Mouse (Mus musculus): ENCODE data around the gene Acta1. TPM values are rescaled to one million over a fixed set of nuclear protein-coding genes. Genes with fewer than 3 reads are reported as not detected.

Acta1 gene
- polyA plus RNA-seq, 1 experiment from 2014 or later: 12.0 TPM

- ATAC-seq (ENCODE audit: insufficient number of reproducible peaks, low FRiP score, low TSS enrichment, low read depth) (no peak), DNase-seq (ENCODE audit: low spot score) (peak; percentile 84)
- H3K9ac ChIP-seq (ENCODE audit: low read length): no peak overlapping the region
- under 1% methylated on average over 11 of the region's 11 CpGs for WGBS
- H3K27ac ChIP-seq (replicated peaks; ENCODE audit: low read depth, low read length): no peak overlapping the region
- H3K4me3 ChIP-seq (ENCODE audit: low read depth, low read length): peak overlapping the region; percentile 15; the same call in 1 of the 2 replicates
- no peaks in the 10 kb centered on the region for H3K36me3 ChIP-seq (ENCODE audit: control insufficient read depth, insufficient read depth, low read length)
- peaks cover 50% of the 10 kb centered on the region for H3K27me3 ChIP-seq (ENCODE audit: control insufficient read depth, insufficient read depth, low read length)
- no peaks in the 10 kb centered on the region for H3K9me3 ChIP-seq (ENCODE audit: control insufficient read depth, low read length)
- peak overlapping the region; percentile 36 for H3K4me2 ChIP-seq (ENCODE audit: low read depth, severe bottlenecking)
- peaks cover 4% of the 10 kb centered on the region; the same call in 1 of the 2 replicates for H3K4me1 ChIP-seq (ENCODE audit: control insufficient read depth, insufficient read depth, low read length)
These were observed 3.3 kb downstream of the Acta1 start for GRCm38 (mm10) chr8:123891271-123891670.

- H3K4me2 ChIP-seq (ENCODE audit: low read depth, severe bottlenecking): no peak overlapping the region
- ATAC-seq (ENCODE audit: insufficient number of reproducible peaks, low FRiP score, low TSS enrichment, low read depth) (no peak), DNase-seq (ENCODE audit: low spot score) (no peak)
- peaks cover 4% of the 10 kb centered on the region; the same call in 1 of the 2 replicates for H3K4me1 ChIP-seq (ENCODE audit: control insufficient read depth, insufficient read depth, low read length)
- H3K9ac ChIP-seq (ENCODE audit: low read length): no peak overlapping the region
- no peak overlapping the region for H3K27ac ChIP-seq (replicated peaks; ENCODE audit: low read depth, low read length)
- H3K27me3 ChIP-seq (ENCODE audit: control insufficient read depth, insufficient read depth, low read length): peaks cover 45% of the 10 kb centered on the region
- H3K4me3 ChIP-seq (ENCODE audit: low read depth, low read length): no peak overlapping the region
- H3K36me3 ChIP-seq (ENCODE audit: control insufficient read depth, insufficient read depth, low read length): no peaks in the 10 kb centered on the region
- no peaks in the 10 kb centered on the region for H3K9me3 ChIP-seq (ENCODE audit: control insufficient read depth, low read length)
- WGBS: 80% methylated on average over 4 of the region's 4 CpGs
These were observed 4.8 kb downstream of the Acta1 start for GRCm38 (mm10) chr8:123889797-123890196.

GRCm38 (mm10) chr8:123887956-123888355 lies 6.6 kb downstream of the Acta1 start:
- H3K27ac ChIP-seq (replicated peaks; ENCODE audit: low read depth, low read length): no peak overlapping the region
- WGBS: 90% methylated on average over 2 of the region's 2 CpGs
- no peaks in the 10 kb centered on the region for H3K9me3 ChIP-seq (ENCODE audit: control insufficient read depth, low read length)
- no peak overlapping the region for H3K9ac ChIP-seq (ENCODE audit: low read length)
- ATAC-seq (ENCODE audit: insufficient number of reproducible peaks, low FRiP score, low TSS enrichment, low read depth) (no peak), DNase-seq (ENCODE audit: low spot score) (no peak)
- H3K4me2 ChIP-seq (ENCODE audit: low read depth, severe bottlenecking): no peak overlapping the region
- peaks cover 4% of the 10 kb centered on the region for H3K4me1 ChIP-seq (ENCODE audit: control insufficient read depth, insufficient read depth, low read length)
- H3K4me3 ChIP-seq (ENCODE audit: low read depth, low read length): no peak overlapping the region
- peaks cover 30% of the 10 kb centered on the region for H3K27me3 ChIP-seq (ENCODE audit: control insufficient read depth, insufficient read depth, low read length)
- H3K36me3 ChIP-seq (ENCODE audit: control insufficient read depth, insufficient read depth, low read length): no peaks in the 10 kb centered on the region

- DNase-seq (ENCODE audit: low spot score): no peak
- Histone ChIP-seq H3K27me3 (ENCODE audit: control insufficient read depth, insufficient read depth, low read length) (peaks cover 22% of the 10 kb centered on the region), H3K4me3 (ENCODE audit: low read depth, low read length) (no peak overlapping the region), H3K27ac (replicated peaks; ENCODE audit: low read depth, low read length) (no peak overlapping the region), H3K4me1 (ENCODE audit: control insufficient read depth, insufficient read depth, low read length) (peaks cover 3% of the 10 kb centered on the region), H3K9ac (ENCODE audit: low read length) (no peak overlapping the region), H3K9me3 (ENCODE audit: control insufficient read depth, low read length) (no peaks in the 10 kb centered on the region), H3K36me3 (ENCODE audit: control insufficient read depth, insufficient read depth, low read length) (no peaks in the 10 kb centered on the region), H3K4me2 (ENCODE audit: low read depth, severe bottlenecking) (no peak overlapping the region)
- no peak for ATAC-seq (ENCODE audit: insufficient number of reproducible peaks, low FRiP score, low TSS enrichment, low read depth)
- 93% methylated on average over 4 of the region's 4 CpGs for WGBS
These were observed 7.4 kb downstream of the Acta1 start for GRCm38 (mm10) chr8:123887163-123887562.

- Histone ChIP-seq H3K4me2 (ENCODE audit: low read depth, severe bottlenecking) (no peak overlapping the region), H3K4me1 (ENCODE audit: control insufficient read depth, insufficient read depth, low read length) (no peaks in the 10 kb centered on the region; the same call in 1 of the 2 replicates), H3K9ac (ENCODE audit: low read length) (no peak overlapping the region), H3K36me3 (ENCODE audit: control insufficient read depth, insufficient read depth, low read length) (no peaks in the 10 kb centered on the region), H3K27ac (replicated peaks; ENCODE audit: low read depth, low read length) (no peak overlapping the region), H3K9me3 (ENCODE audit: control insufficient read depth, low read length) (no peaks in the 10 kb centered on the region), H3K4me3 (ENCODE audit: low read depth, low read length) (no peak overlapping the region), H3K27me3 (ENCODE audit: control insufficient read depth, insufficient read depth, low read length) (peaks cover 6% of the 10 kb centered on the region; the same call in 1 of the 2 replicates)
- no peak for DNase-seq (ENCODE audit: low spot score)
- no peak for ATAC-seq (ENCODE audit: insufficient number of reproducible peaks, low FRiP score, low TSS enrichment, low read depth)
- WGBS: 4% methylated on average over 14 of the region's 14 CpGs
These were observed 9.6 kb downstream of the Acta1 start for GRCm38 (mm10) chr8:123884721-123885565.

GRCm38 (mm10) chr8:123883094-123883493 lies 11.5 kb downstream of the Acta1 start:
- Histone ChIP-seq H3K27ac (replicated peaks; ENCODE audit: low read depth, low read length) (no peak overlapping the region), H3K4me3 (ENCODE audit: low read depth, low read length) (no peak overlapping the region), H3K9ac (ENCODE audit: low read length) (no peak overlapping the region), H3K4me2 (ENCODE audit: low read depth, severe bottlenecking) (no peak overlapping the region), H3K27me3 (ENCODE audit: control insufficient read depth, insufficient read depth, low read length) (peaks cover 6% of the 10 kb centered on the region; the same call in 1 of the 2 replicates), H3K36me3 (ENCODE audit: control insufficient read depth, insufficient read depth, low read length) (no peaks in the 10 kb centered on the region), H3K9me3 (ENCODE audit: control insufficient read depth, low read length) (no peaks in the 10 kb centered on the region), H3K4me1 (ENCODE audit: control insufficient read depth, insufficient read depth, low read length) (no peaks in the 10 kb centered on the region; the same call in 1 of the 2 replicates)
- ATAC-seq (ENCODE audit: insufficient number of reproducible peaks, low FRiP score, low TSS enrichment, low read depth) (no peak), DNase-seq (ENCODE audit: low spot score) (no peak)
- 80% methylated on average over 4 of the region's 4 CpGs for WGBS

- Histone ChIP-seq H3K4me3 (ENCODE audit: low read depth, low read length) (no peak overlapping the region), H3K36me3 (ENCODE audit: control insufficient read depth, insufficient read depth, low read length) (no peaks in the 10 kb centered on the region), H3K4me2 (ENCODE audit: low read depth, severe bottlenecking) (no peak overlapping the region), H3K4me1 (ENCODE audit: control insufficient read depth, insufficient read depth, low read length) (no peaks in the 10 kb centered on the region; the same call in 1 of the 2 replicates), H3K9ac (ENCODE audit: low read length) (no peak overlapping the region), H3K27me3 (ENCODE audit: control insufficient read depth, insufficient read depth, low read length) (peaks cover 6% of the 10 kb centered on the region; the same call in 1 of the 2 replicates), H3K9me3 (ENCODE audit: control insufficient read depth, low read length) (no peaks in the 10 kb centered on the region), H3K27ac (replicated peaks; ENCODE audit: low read depth, low read length) (no peak overlapping the region)
- 72% methylated on average over 2 of the region's 2 CpGs for WGBS
- no peak for DNase-seq (ENCODE audit: low spot score)
- ATAC-seq (ENCODE audit: insufficient number of reproducible peaks, low FRiP score, low TSS enrichment, low read depth): no peak
These were observed 12.1 kb downstream of the Acta1 start for GRCm38 (mm10) chr8:123882412-123882811.

GRCm38 (mm10) chr8:123880821-123881350 lies 13.7 kb downstream of the Acta1 start:
- no peak overlapping the region for H3K27ac ChIP-seq (replicated peaks; ENCODE audit: low read depth, low read length)
- H3K4me1 ChIP-seq (ENCODE audit: control insufficient read depth, insufficient read depth, low read length): no peaks in the 10 kb centered on the region; the same call in 1 of the 2 replicates
- peaks cover 6% of the 10 kb centered on the region; the same call in 1 of the 2 replicates for H3K27me3 ChIP-seq (ENCODE audit: control insufficient read depth, insufficient read depth, low read length)
- H3K9me3 ChIP-seq (ENCODE audit: control insufficient read depth, low read length): no peaks in the 10 kb centered on the region
- H3K36me3 ChIP-seq (ENCODE audit: control insufficient read depth, insufficient read depth, low read length): no peaks in the 10 kb centered on the region
- 53% methylated on average over 4 of the region's 4 CpGs for WGBS
- DNase-seq (ENCODE audit: low spot score): no peak
- H3K4me3 ChIP-seq (ENCODE audit: low read depth, low read length): no peak overlapping the region
- no peak for ATAC-seq (ENCODE audit: insufficient number of reproducible peaks, low FRiP score, low TSS enrichment, low read depth)
- no peak overlapping the region for H3K9ac ChIP-seq (ENCODE audit: low read length)
- H3K4me2 ChIP-seq (ENCODE audit: low read depth, severe bottlenecking): no peak overlapping the region

Measured in limb, embryonic 11.5 days (tissue).